Mouse (Mus musculus): ENCODE results near the gene Map2k5. TPM values are rescaled to one million over a fixed set of nuclear protein-coding genes. Genes with fewer than 3 reads are reported as not detected.

The Map2k5 gene
- polyA plus RNA-seq, 1 experiment: 34.3 TPM

- Histone ChIP-seq H3K36me3 (ENCODE audit: control insufficient read depth, insufficient read depth, low read length) (no peaks in the 10 kb centered on the region; the same call in 1 of the 2 replicates), H3K27ac (ENCODE audit: insufficient read depth, low read depth, low read length) (no peak overlapping the region), H3K27me3 (replicated peaks; ENCODE audit: control insufficient read depth, insufficient read depth, low read length) (no peaks in the 10 kb centered on the region), H3K4me3 (ENCODE audit: insufficient read depth, low read depth, low read length) (no peak overlapping the region), H3K4me1 (ENCODE audit: control insufficient read depth, insufficient read depth, low read length) (no peaks in the 10 kb centered on the region)
- 67% methylated on average over 6 of the region's 6 CpGs for WGBS
- no peak for DNase-seq
- 0 out of 2 replicates have a peak, but pooled peaks have one; percentile 12 for TF ChIP-seq CTCF (conservative IDR thresholded peaks at IDR 0.05; ENCODE audit: insufficient read depth, insufficient read length, low read depth, low read length)
- TF ChIP-seq POLR2A (IDR thresholded peaks at IDR 0.05; ENCODE audit: low read depth, low read length): no peak
Observed at GRCm38 (mm10) chr9:63346029-63346428, 31.7 kb downstream of the Map2k5 start.

GRCm38 (mm10) chr9:63341761-63342160 is 35.9 kb downstream of the Map2k5 start:
- Histone ChIP-seq H3K36me3 (ENCODE audit: control insufficient read depth, insufficient read depth, low read length) (no peaks in the 10 kb centered on the region; the same call in 1 of the 2 replicates), H3K27me3 (replicated peaks; ENCODE audit: control insufficient read depth, insufficient read depth, low read length) (no peaks in the 10 kb centered on the region), H3K4me3 (ENCODE audit: insufficient read depth, low read depth, low read length) (no peak overlapping the region), H3K4me1 (ENCODE audit: control insufficient read depth, insufficient read depth, low read length) (no peaks in the 10 kb centered on the region), H3K27ac (ENCODE audit: insufficient read depth, low read depth, low read length) (no peak overlapping the region)
- no peak for DNase-seq
- TF ChIP-seq CTCF (conservative IDR thresholded peaks at IDR 0.05; ENCODE audit: insufficient read depth, insufficient read length, low read depth, low read length) (no peak), POLR2A (IDR thresholded peaks at IDR 0.05; ENCODE audit: low read depth, low read length) (no peak)
- 74% methylated on average over 3 of the region's 3 CpGs for WGBS

GRCm38 (mm10) chr9:63339256-63339655 is 38.4 kb downstream of the Map2k5 start:
- Histone ChIP-seq H3K27ac (ENCODE audit: insufficient read depth, low read depth, low read length) (no peak overlapping the region), H3K4me1 (ENCODE audit: control insufficient read depth, insufficient read depth, low read length) (no peaks in the 10 kb centered on the region), H3K4me3 (ENCODE audit: insufficient read depth, low read depth, low read length) (no peak overlapping the region), H3K36me3 (ENCODE audit: control insufficient read depth, insufficient read depth, low read length) (no peaks in the 10 kb centered on the region; the same call in 1 of the 2 replicates), H3K27me3 (replicated peaks; ENCODE audit: control insufficient read depth, insufficient read depth, low read length) (no peaks in the 10 kb centered on the region)
- no peak for DNase-seq
- TF ChIP-seq CTCF (conservative IDR thresholded peaks at IDR 0.05; ENCODE audit: insufficient read depth, insufficient read length, low read depth, low read length): no peak
- TF ChIP-seq POLR2A (IDR thresholded peaks at IDR 0.05; ENCODE audit: low read depth, low read length): no peak
- WGBS: 85% methylated on average over 6 of the region's 6 CpGs

GRCm38 (mm10) chr9:63338716-63339115 is 39.0 kb downstream of the Map2k5 start:
- WGBS: 89% methylated on average over 6 of the region's 6 CpGs
- Histone ChIP-seq H3K27me3 (replicated peaks; ENCODE audit: control insufficient read depth, insufficient read depth, low read length) (no peaks in the 10 kb centered on the region), H3K4me1 (ENCODE audit: control insufficient read depth, insufficient read depth, low read length) (no peaks in the 10 kb centered on the region), H3K4me3 (ENCODE audit: insufficient read depth, low read depth, low read length) (no peak overlapping the region), H3K36me3 (ENCODE audit: control insufficient read depth, insufficient read depth, low read length) (no peaks in the 10 kb centered on the region), H3K27ac (ENCODE audit: insufficient read depth, low read depth, low read length) (no peak overlapping the region)
- no peak for DNase-seq
- no peak for TF ChIP-seq CTCF (conservative IDR thresholded peaks at IDR 0.05; ENCODE audit: insufficient read depth, insufficient read length, low read depth, low read length)
- no peak for TF ChIP-seq POLR2A (IDR thresholded peaks at IDR 0.05; ENCODE audit: low read depth, low read length)

- H3K4me3 ChIP-seq (ENCODE audit: insufficient read depth, low read depth, low read length): no peak overlapping the region
- H3K27me3 ChIP-seq (replicated peaks; ENCODE audit: control insufficient read depth, insufficient read depth, low read length): no peaks in the 10 kb centered on the region
- H3K27ac ChIP-seq (ENCODE audit: insufficient read depth, low read depth, low read length): no peak overlapping the region
- TF ChIP-seq POLR2A (IDR thresholded peaks at IDR 0.05; ENCODE audit: low read depth, low read length): no peak
- TF ChIP-seq CTCF (conservative IDR thresholded peaks at IDR 0.05; ENCODE audit: insufficient read depth, insufficient read length, low read depth, low read length): no peak
- H3K4me1 ChIP-seq (ENCODE audit: control insufficient read depth, insufficient read depth, low read length): no peaks in the 10 kb centered on the region
- no peak for DNase-seq
- no peaks in the 10 kb centered on the region for H3K36me3 ChIP-seq (ENCODE audit: control insufficient read depth, insufficient read depth, low read length)
- 93% methylated on average over 4 of the region's 4 CpGs for WGBS
Observed at GRCm38 (mm10) chr9:63335816-63336215, 41.9 kb downstream of the Map2k5 start.

GRCm38 (mm10) chr9:63333074-63333473 is 44.6 kb downstream of the Map2k5 start:
- WGBS: 97% methylated on average over 2 of the region's 2 CpGs
- TF ChIP-seq CTCF (conservative IDR thresholded peaks at IDR 0.05; ENCODE audit: insufficient read depth, insufficient read length, low read depth, low read length) (peak; percentile 57), POLR2A (IDR thresholded peaks at IDR 0.05; ENCODE audit: low read depth, low read length) (no peak)
- no peak for DNase-seq
- Histone ChIP-seq H3K36me3 (ENCODE audit: control insufficient read depth, insufficient read depth, low read length) (no peaks in the 10 kb centered on the region), H3K27ac (ENCODE audit: insufficient read depth, low read depth, low read length) (no peak overlapping the region), H3K4me3 (ENCODE audit: insufficient read depth, low read depth, low read length) (no peak overlapping the region), H3K4me1 (ENCODE audit: control insufficient read depth, insufficient read depth, low read length) (no peaks in the 10 kb centered on the region), H3K27me3 (replicated peaks; ENCODE audit: control insufficient read depth, insufficient read depth, low read length) (no peaks in the 10 kb centered on the region)

GRCm38 (mm10) chr9:63331246-63331645 is 46.5 kb downstream of the Map2k5 start:
- WGBS: 96% methylated on average over 6 of the region's 6 CpGs
- no peak for DNase-seq

More at GRCm38 (mm10) chr9:63331246-63331645, 46.5 kb downstream of the Map2k5 start:
- TF ChIP-seq CTCF (conservative IDR thresholded peaks at IDR 0.05; ENCODE audit: insufficient read depth, insufficient read length, low read depth, low read length): peak; percentile 37
- TF ChIP-seq POLR2A (IDR thresholded peaks at IDR 0.05; ENCODE audit: low read depth, low read length): no peak
- Histone ChIP-seq H3K4me1 (ENCODE audit: control insufficient read depth, insufficient read depth, low read length) (no peaks in the 10 kb centered on the region), H3K27ac (ENCODE audit: insufficient read depth, low read depth, low read length) (no peak overlapping the region), H3K36me3 (ENCODE audit: control insufficient read depth, insufficient read depth, low read length) (no peaks in the 10 kb centered on the region), H3K4me3 (ENCODE audit: insufficient read depth, low read depth, low read length) (no peak overlapping the region), H3K27me3 (replicated peaks; ENCODE audit: control insufficient read depth, insufficient read depth, low read length) (no peaks in the 10 kb centered on the region)
